Mouse (Mus musculus) embryonic facial prominence, embryonic 10.5 days (tissue): ENCODE measurements at regions not wholly inside any gene's neighbourhood (a gene's known extent, or its start where the extent isn't known, plus 50 kb on each side); places are given as distances from the start of the nearest gene placed in this dataset.

Source experiments
- DNase-seq: peaks from one replicate; pipeline ENCODE4 v3.0.0-alpha.2; 2017; ENCODE audit warnings: low spot score
- H3K27ac ChIP-seq: fragments of 300-500 bp; sonication (generic); replicated peaks from 2 replicates; pipeline ENCODE4 v1.5.1; 2016; ENCODE audit warnings: mild to moderate bottlenecking
- H3K27me3 ChIP-seq: fragments of 300-500 bp; sonication (generic); replicated peaks from 2 replicates; pipeline ENCODE4 v1.6.1; 2016; ENCODE audit warnings: low read depth, mild to moderate bottlenecking; ENCODE audit not compliant: poor library complexity, severe bottlenecking
- H3K36me3 ChIP-seq: fragments of 300-500 bp; sonication (generic); replicated peaks from 2 replicates; pipeline ENCODE4 v1.6.1; 2016; ENCODE audit warnings: mild to moderate bottlenecking, moderate library complexity
- H3K4me1 ChIP-seq: fragments of 300-500 bp; sonication (generic); 2 replicates; pipeline ENCODE4 v1.6.1; 2016
- H3K4me3 ChIP-seq: fragments of 300-500 bp; sonication (generic); 2 replicates; pipeline ENCODE4 v1.5.1; 2016; ENCODE audit warnings: mild to moderate bottlenecking, moderate library complexity
- H3K9me3 ChIP-seq: fragments of 300-500 bp; sonication (generic); 2 replicates; pipeline ENCODE4 v1.6.1; 2016; ENCODE audit warnings: mild to moderate bottlenecking
- WGBS: fragments of 180-500 bp; shearing (Covaris S2); methylation state at CpG from one replicate; pipeline ENCODE4 v1.1.7; 2016; 5-methylcytosine and 5-hydroxymethylcytosine counted together

DNA sequence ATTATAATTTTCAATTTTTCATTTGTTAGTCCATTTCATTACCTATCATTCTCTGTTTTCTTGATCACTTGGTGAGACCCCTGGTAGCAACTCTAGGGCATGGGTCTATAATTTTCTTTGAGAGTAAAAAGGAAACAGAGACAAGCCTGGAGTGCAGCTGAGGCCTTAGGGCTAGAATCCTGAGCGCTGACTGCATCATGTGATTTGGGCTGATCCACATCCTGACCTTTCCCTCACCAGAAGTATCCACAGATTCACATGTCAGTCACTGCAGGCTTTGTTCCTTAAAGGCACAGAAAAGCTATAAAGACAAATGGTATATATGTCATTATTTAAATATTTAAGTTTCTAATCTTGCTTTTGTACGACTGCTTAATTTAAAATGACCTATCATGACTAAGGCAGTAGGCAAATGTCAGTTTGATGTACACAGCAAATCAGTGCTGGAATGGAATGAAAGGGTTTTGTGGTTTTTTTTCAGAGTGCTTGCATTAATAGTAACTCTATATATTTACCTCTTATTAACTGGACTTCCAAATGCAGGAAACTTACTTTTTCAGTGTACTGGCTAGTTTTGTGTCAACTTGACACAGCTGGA, 51.4 kb upstream of the Ugp2 start:
- WGBS = 46% methylated on average over 2 of the region's 2 CpGs
- peaks cover 4% of the 10 kb centered on the region; the same call in 1 of the 2 replicates for H3K4me1 ChIP-seq
- DNase-seq = peak; percentile 16
- H3K27ac ChIP-seq = no peak overlapping the region
- H3K27me3 ChIP-seq = no peaks in the 10 kb centered on the region
- no peaks in the 10 kb centered on the region for H3K36me3 ChIP-seq
- H3K9me3 ChIP-seq = no peaks in the 10 kb centered on the region
- no peak overlapping the region for H3K4me3 ChIP-seq
